Mouse (Mus musculus): ENCODE measurements around the gene Pgpep1l. TPM values are rescaled to one million over a fixed set of nuclear protein-coding genes. Genes with fewer than 3 reads are reported as not detected.
A peak's percentile ranks its signal among the peaks of the same experiment; 100 is the strongest.

Gene Pgpep1l
- not detected in 2 replicates for polyA plus RNA-seq (2014; fragmentation: Nextera tagmentation; extraction: Ambion mirVana)

GRCm38 (mm10) chr7:68264028-68264453, at the start of gene Pgpep1l:
TSS of gene Pgpep1l (minus strand) at chr7:68264233.
- ATAC-seq (ENCODE audit: insufficient number of reproducible peaks, low FRiP score, low TSS enrichment, low read depth) (peak; percentile 73), DNase-seq (ENCODE audit: low spot score) (peak; percentile 83)
- Histone ChIP-seq H3K27me3 (ENCODE audit: control insufficient read depth, insufficient read depth, low read length) (no peaks in the 10 kb centered on the region), H3K9ac (ENCODE audit: low read length) (peak within 1 kb of the TSS; percentile 22; the same call in 1 of the 2 replicates), H3K4me1 (ENCODE audit: control insufficient read depth, insufficient read depth, low read length) (peaks cover 29% of the 10 kb centered on the region), H3K4me3 (ENCODE audit: low read depth, low read length) (peak within 1 kb of the TSS; percentile 16; the same call in 1 of the 2 replicates), H3K36me3 (ENCODE audit: control insufficient read depth, insufficient read depth, low read length) (no peaks in the 10 kb centered on the region), H3K9me3 (ENCODE audit: control insufficient read depth, low read length) (no peaks in the 10 kb centered on the region), H3K27ac (replicated peaks; ENCODE audit: low read depth, low read length) (peak within 1 kb of the TSS; percentile 79), H3K4me2 (ENCODE audit: low read depth, severe bottlenecking) (peak within 1 kb of the TSS; percentile 52)
- WGBS, result 5% methylated on average over 25 of the region's 25 CpGs

GRCm38 (mm10) chr7:68313038-68313782, 49.2 kb upstream of the Pgpep1l start:
- ATAC-seq (ENCODE audit: insufficient number of reproducible peaks, low FRiP score, low TSS enrichment, low read depth) (no peak; the same call in 1 of the 2 replicates), DNase-seq (ENCODE audit: low spot score) (peak; percentile 43)
- 50% methylated on average over 14 of the region's 14 CpGs for WGBS
- Histone ChIP-seq H3K4me2 (ENCODE audit: low read depth, severe bottlenecking) (no peak overlapping the region), H3K9me3 (ENCODE audit: control insufficient read depth, low read length) (no peaks in the 10 kb centered on the region), H3K4me3 (ENCODE audit: low read depth, low read length) (no peak overlapping the region), H3K27ac (replicated peaks; ENCODE audit: low read depth, low read length) (no peak overlapping the region; the same call in 1 of the 2 replicates), H3K27me3 (ENCODE audit: control insufficient read depth, insufficient read depth, low read length) (no peaks in the 10 kb centered on the region), H3K4me1 (ENCODE audit: control insufficient read depth, insufficient read depth, low read length) (peaks cover 8% of the 10 kb centered on the region; the same call in 1 of the 2 replicates), H3K36me3 (ENCODE audit: control insufficient read depth, insufficient read depth, low read length) (no peaks in the 10 kb centered on the region), H3K9ac (ENCODE audit: low read length) (no peak overlapping the region)

GRCm38 (mm10) chr7:68312395-68312794, 48.4 kb upstream of the Pgpep1l start:
- Histone ChIP-seq H3K4me2 (ENCODE audit: low read depth, severe bottlenecking) (no peak overlapping the region), H3K36me3 (ENCODE audit: control insufficient read depth, insufficient read depth, low read length) (no peaks in the 10 kb centered on the region), H3K4me3 (ENCODE audit: low read depth, low read length) (no peak overlapping the region), H3K9me3 (ENCODE audit: control insufficient read depth, low read length) (no peaks in the 10 kb centered on the region), H3K9ac (ENCODE audit: low read length) (no peak overlapping the region), H3K27me3 (ENCODE audit: control insufficient read depth, insufficient read depth, low read length) (no peaks in the 10 kb centered on the region), H3K27ac (replicated peaks; ENCODE audit: low read depth, low read length) (no peak overlapping the region), H3K4me1 (ENCODE audit: control insufficient read depth, insufficient read depth, low read length) (peaks cover 8% of the 10 kb centered on the region; the same call in 1 of the 2 replicates)
- no peak for ATAC-seq (ENCODE audit: insufficient number of reproducible peaks, low FRiP score, low TSS enrichment, low read depth)
- DNase-seq (ENCODE audit: low spot score), result no peak
- 84% methylated on average over 5 of the region's 5 CpGs for WGBS

- Histone ChIP-seq H3K4me2 (ENCODE audit: low read depth, severe bottlenecking) (no peak overlapping the region), H3K4me1 (ENCODE audit: control insufficient read depth, insufficient read depth, low read length) (peaks cover 8% of the 10 kb centered on the region; the same call in 1 of the 2 replicates), H3K27me3 (ENCODE audit: control insufficient read depth, insufficient read depth, low read length) (no peaks in the 10 kb centered on the region), H3K9ac (ENCODE audit: low read length) (no peak overlapping the region), H3K36me3 (ENCODE audit: control insufficient read depth, insufficient read depth, low read length) (no peaks in the 10 kb centered on the region), H3K4me3 (ENCODE audit: low read depth, low read length) (no peak overlapping the region), H3K27ac (replicated peaks; ENCODE audit: low read depth, low read length) (no peak overlapping the region), H3K9me3 (ENCODE audit: control insufficient read depth, low read length) (no peaks in the 10 kb centered on the region)
- DNase-seq (ENCODE audit: low spot score) (no peak), ATAC-seq (ENCODE audit: insufficient number of reproducible peaks, low FRiP score, low TSS enrichment, low read depth) (no peak; the same call in 1 of the 2 replicates)
- WGBS, result 78% methylated on average over 6 of the region's 6 CpGs
Measured at GRCm38 (mm10) chr7:68311469-68311868, 47.4 kb upstream of the Pgpep1l start.

GRCm38 (mm10) chr7:68306756-68307155, 42.7 kb upstream of the Pgpep1l start:
- no peak overlapping the region for H3K9ac ChIP-seq (ENCODE audit: low read length)
- WGBS, result 92% methylated on average over 8 of the region's 8 CpGs
- H3K4me2 ChIP-seq (ENCODE audit: low read depth, severe bottlenecking), result no peak overlapping the region
- DNase-seq (ENCODE audit: low spot score), result no peak
- H3K36me3 ChIP-seq (ENCODE audit: control insufficient read depth, insufficient read depth, low read length), result no peaks in the 10 kb centered on the region
- H3K27me3 ChIP-seq (ENCODE audit: control insufficient read depth, insufficient read depth, low read length), result no peaks in the 10 kb centered on the region
- ATAC-seq (ENCODE audit: insufficient number of reproducible peaks, low FRiP score, low TSS enrichment, low read depth), result no peak
- no peak overlapping the region for H3K27ac ChIP-seq (replicated peaks; ENCODE audit: low read depth, low read length)
- no peaks in the 10 kb centered on the region for H3K9me3 ChIP-seq (ENCODE audit: control insufficient read depth, low read length)
- no peak overlapping the region for H3K4me3 ChIP-seq (ENCODE audit: low read depth, low read length)
- H3K4me1 ChIP-seq (ENCODE audit: control insufficient read depth, insufficient read depth, low read length), result peaks cover 11% of the 10 kb centered on the region

GRCm38 (mm10) chr7:68305781-68306575, 41.9 kb upstream of the Pgpep1l start:
- Histone ChIP-seq H3K27ac (replicated peaks; ENCODE audit: low read depth, low read length) (no peak overlapping the region), H3K4me3 (ENCODE audit: low read depth, low read length) (no peak overlapping the region), H3K4me1 (ENCODE audit: control insufficient read depth, insufficient read depth, low read length) (peaks cover 11% of the 10 kb centered on the region), H3K27me3 (ENCODE audit: control insufficient read depth, insufficient read depth, low read length) (no peaks in the 10 kb centered on the region), H3K9ac (ENCODE audit: low read length) (no peak overlapping the region), H3K9me3 (ENCODE audit: control insufficient read depth, low read length) (no peaks in the 10 kb centered on the region), H3K36me3 (ENCODE audit: control insufficient read depth, insufficient read depth, low read length) (no peaks in the 10 kb centered on the region), H3K4me2 (ENCODE audit: low read depth, severe bottlenecking) (no peak overlapping the region)
- DNase-seq (ENCODE audit: low spot score), result no peak
- WGBS, result 78% methylated on average over 11 of the region's 11 CpGs
- ATAC-seq (ENCODE audit: insufficient number of reproducible peaks, low FRiP score, low TSS enrichment, low read depth), result no peak

GRCm38 (mm10) chr7:68303685-68304084, 39.7 kb upstream of the Pgpep1l start:
- ATAC-seq (ENCODE audit: insufficient number of reproducible peaks, low FRiP score, low TSS enrichment, low read depth), result no peak; the same call in 1 of the 2 replicates
- Histone ChIP-seq H3K27ac (replicated peaks; ENCODE audit: low read depth, low read length) (peak overlapping the region; percentile 45; the same call in 1 of the 2 replicates), H3K4me2 (ENCODE audit: low read depth, severe bottlenecking) (no peak overlapping the region)

More at GRCm38 (mm10) chr7:68303685-68304084, 39.7 kb upstream of the Pgpep1l start:
- Histone ChIP-seq H3K9me3 (ENCODE audit: control insufficient read depth, low read length) (no peaks in the 10 kb centered on the region), H3K27me3 (ENCODE audit: control insufficient read depth, insufficient read depth, low read length) (no peaks in the 10 kb centered on the region), H3K9ac (ENCODE audit: low read length) (no peak overlapping the region), H3K4me3 (ENCODE audit: low read depth, low read length) (no peak overlapping the region), H3K36me3 (ENCODE audit: control insufficient read depth, insufficient read depth, low read length) (no peaks in the 10 kb centered on the region), H3K4me1 (ENCODE audit: control insufficient read depth, insufficient read depth, low read length) (peaks cover 11% of the 10 kb centered on the region)
- DNase-seq (ENCODE audit: low spot score), result peak; percentile 51
- WGBS, result 24% methylated on average over 6 of the region's 6 CpGs
